Mouse (Mus musculus) embryonic stem cell, embryonic (primary cell): ENCODE measurements around the gene Ghdc.

Experiments used
- CTCF ChIA-PET, 4 experiments: fragments of 300-600 bp in 2 of 4; fragments of 350-600 bp in 2 of 4; sonication (Branson Sonifier 250); formaldehyde crosslinking; loops; one replicate each; lab custom pipeline; 2022; ENCODE audit warnings: inconsistent platforms in 2 of 4; lab: Charles Lee
- POLR2A ChIA-PET, 4 experiments: fragments of 300-600 bp in 2 of 4; fragments of 350-600 bp in 2 of 4; sonication (Branson Sonifier 250); formaldehyde crosslinking; loops; one replicate each; lab custom pipeline; 2022; ENCODE audit warnings: antibody characterized with exemption in 4 of 4, inconsistent platforms in 1 of 4; lab: Charles Lee

Gene Ghdc

GRCm38 (mm10) chr11:100738749-100739148 lies 32.0 kb downstream of the Ghdc start:
- ChIA-PET POLR2A (interaction anchor here (0.6 to 4.0 kb wide), 61 partner anchors 8 to 681 kb away, joined by 3 to 33 read pairs (median 5); partner anchors contain the start of genes Kcnh4 (in 4 of the 4), Acly (in 2 of the 4), Ghdc (in 2 of the 4) and Jup (in 2 of the 4)), CTCF (interaction anchor here (0.6 to 3.0 kb wide), 10 partner anchors 12 to 493 kb away, joined by 3 to 15 read pairs (median 6); partner anchors contain the start of gene Hspb9 (in 1 of the 4))

GRCm38 (mm10) chr11:100738066-100738604 lies 32.6 kb downstream of the Ghdc start, which contains the start of gene Rab5c:
Gene Rab5c, minus strand, starts transcription at chr11:100738215.
- CTCF ChIA-PET: interaction anchor here (0.7 to 3.0 kb wide), 19 partner anchors 9 to 522 kb away, joined by 3 to 15 read pairs (median 5); partner anchors contain the start of genes Hspb9 (in 2 of the 4), Acly (in 1 of the 4), Dnajc7 (in 1 of the 4) and Ghdc (in 1 of the 4)
- POLR2A ChIA-PET: interaction anchor here (0.6 to 4.0 kb wide), 90 partner anchors 8 to 704 kb away, joined by 3 to 33 read pairs (median 4); partner anchors contain the start of genes Kcnh4 (in 4 of the 4), Ghdc (in 3 of the 4), Kat2a (in 3 of the 4) and Rpl27 (in 3 of the 4)

- CTCF ChIA-PET: interaction anchor here (0.7 to 3.0 kb wide), 15 partner anchors 10 to 523 kb away, joined by 3 to 15 read pairs (median 4); partner anchors contain the start of genes Hspb9 (in 2 of the 4), Acly (in 1 of the 4), Dnajc7 (in 1 of the 4) and Wnk4 (in 1 of the 4)
Measured at GRCm38 (mm10) chr11:100737105-100737733, 33.5 kb downstream of the Ghdc start.

GRCm38 (mm10) chr11:100736746-100737080 lies 34.0 kb downstream of the Ghdc start:
- CTCF ChIA-PET: interaction anchor here (0.7 to 3.0 kb wide), 8 partner anchors 12 to 154 kb away, joined by 3 to 15 read pairs (median 6); partner anchors contain the start of genes Dnajc7 (in 1 of the 4) and Hspb9 (in 1 of the 4)
- POLR2A ChIA-PET: interaction anchor here in 3 of 4 experiments (1.0 to 4.0 kb wide), 15 partner anchors 9 to 417 kb away, joined by 3 to 33 read pairs (median 10); partner anchors contain the start of genes Hspb9 (in 2 of the 3), Kat2a (in 2 of the 3), Acly (in 1 of the 3) and Eif1 (in 1 of the 3)

More at GRCm38 (mm10) chr11:100737105-100737733, 33.5 kb downstream of the Ghdc start:
- POLR2A ChIA-PET: interaction anchor here (0.7 to 4.0 kb wide), 63 partner anchors 8 to 705 kb away, joined by 3 to 33 read pairs (median 5); partner anchors contain the start of genes Ghdc (in 3 of the 4), Eif1 (in 2 of the 4), Hspb9 (in 2 of the 4) and Kat2a (in 2 of the 4)

GRCm38 (mm10) chr11:100735954-100736745 lies 34.6 kb downstream of the Ghdc start:
- CTCF ChIA-PET: interaction anchor here in 3 of 4 experiments (0.7 to 3.0 kb wide), 7 partner anchors 11 to 155 kb away, joined by 3 to 15 read pairs (median 5); partner anchors contain the start of gene Hspb9 (in 1 of the 3)
- POLR2A ChIA-PET: interaction anchor here in 3 of 4 experiments (0.5 to 4.0 kb wide), 15 partner anchors 8 to 208 kb away, joined by 3 to 33 read pairs (median 6); partner anchors contain the start of genes Hspb9 (in 2 of the 3), Kat2a (in 2 of the 3), Acly (in 1 of the 3) and Stat3 (in 1 of the 3)

DNA sequence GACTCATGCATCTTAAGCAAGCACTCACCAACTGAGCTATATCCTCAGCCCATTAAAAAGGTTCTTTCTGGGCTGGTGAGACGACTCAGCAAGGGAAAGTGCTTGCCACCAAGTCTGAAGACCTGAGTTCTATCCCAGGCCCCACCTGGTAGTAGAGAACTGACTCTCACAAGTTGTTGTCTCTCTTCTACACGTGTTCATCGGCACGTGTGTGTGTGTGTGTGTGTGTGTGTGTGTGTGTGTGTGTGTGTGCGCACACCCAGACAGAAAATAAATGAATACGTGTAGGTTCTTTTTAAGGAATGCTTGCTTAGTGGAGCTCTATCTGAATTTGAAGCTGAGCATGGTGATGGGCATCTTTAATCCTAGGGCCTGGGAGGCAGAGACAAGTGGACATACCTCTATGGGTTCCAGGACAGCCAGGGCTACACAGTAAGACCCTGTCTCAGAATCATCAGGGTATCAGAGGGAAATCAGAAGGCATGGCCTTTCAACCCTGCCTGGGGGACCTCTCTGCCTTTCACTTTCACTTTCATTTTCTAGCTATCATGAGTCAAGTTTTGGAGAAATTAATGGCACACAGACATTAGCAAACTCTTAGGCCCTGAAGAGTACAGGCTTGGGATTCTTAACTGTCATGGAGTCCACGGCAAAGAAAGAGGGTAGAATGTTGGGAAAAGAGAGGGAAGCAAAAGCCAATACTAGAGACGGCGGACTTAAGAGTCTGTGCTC lies 35.5 kb downstream of the Ghdc start:
- CTCF ChIA-PET: interaction anchor here (0.6 to 2.8 kb wide), 7 partner anchors 10 to 224 kb away, joined by 3 to 8 read pairs (median 4); partner anchors contain the start of gene Kcnh4 (in 1 of the 4)
- POLR2A ChIA-PET: interaction anchor here (0.5 to 4.0 kb wide), 12 partner anchors 10 to 207 kb away, joined by 3 to 33 read pairs (median 4); partner anchors contain the start of genes Hspb9 (in 2 of the 4), Acly (in 1 of the 4), Dhx58 (in 1 of the 4) and Stat3 (in 1 of the 4)

- POLR2A ChIA-PET: interaction anchor here in 2 of 4 experiments (0.6 to 8.4 kb wide), 4 partner anchors 9 to 411 kb away, joined by 3 to 54 read pairs (median 6); partner anchors contain the start of genes Eif1 (in 1 of the 2) and Hspb9 (in 1 of the 2)
- CTCF ChIA-PET: interaction anchor here in 2 of 4 experiments (0.6 to 1.3 kb wide), 3 partner anchors 16 to 1965 kb away, joined by 3 to 5 read pairs (median 4); no protein-coding TSS in a partner anchor
Measured at GRCm38 (mm10) chr11:100730477-100731205, 40.1 kb downstream of the Ghdc start.

DNA sequence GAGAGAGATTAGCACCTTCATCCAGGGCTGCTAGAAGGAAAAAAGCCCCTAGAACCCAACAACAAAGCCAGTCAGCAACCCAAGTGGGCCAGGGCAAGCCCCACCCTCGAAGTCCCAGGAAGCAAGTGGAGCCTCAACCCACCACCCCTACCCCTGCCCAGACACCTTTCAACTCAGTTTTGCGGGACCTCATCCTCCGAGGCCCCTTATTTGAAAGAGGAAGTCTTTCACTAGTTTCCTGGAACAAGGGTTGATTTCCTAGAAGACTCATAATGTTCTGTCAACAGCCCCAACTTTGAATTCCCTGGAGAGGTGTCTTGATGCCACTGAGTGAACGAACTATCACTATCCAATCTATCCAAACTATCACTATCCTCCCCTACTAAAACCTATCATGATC lies 40.8 kb downstream of the Ghdc start:
- ChIA-PET POLR2A (interaction anchor here in 1 of 4 experiments (2.1 to 8.4 kb wide), 2 partner anchors 10 to 15 kb away, joined by 6 to 54 read pairs; partner anchors contain the start of gene Hspb9), CTCF (interaction anchor here in 1 of 4 experiments (0.9 kb wide), 1 partner anchor 32 kb away, joined by 3 read pairs; no protein-coding TSS in a partner anchor)

GRCm38 (mm10) chr11:100728601-100729000 lies 42.2 kb downstream of the Ghdc start:
- POLR2A ChIA-PET: interaction anchor here in 3 of 4 experiments (0.5 to 8.4 kb wide), 8 partner anchors 9 to 422 kb away, joined by 3 to 54 read pairs (median 6); partner anchors contain the start of genes Rab5c (in 2 of the 3) and Hspb9 (in 1 of the 3)
- CTCF ChIA-PET: interaction anchor here in 2 of 4 experiments (0.6 to 1.6 kb wide), 4 partner anchors 17 to 972 kb away, joined by 3 to 4 read pairs (median 3); no protein-coding TSS in a partner anchor

- CTCF ChIA-PET: interaction anchor here in 1 of 4 experiments (1.0 kb wide), 1 partner anchor 11 kb away, joined by 5 read pairs; the partner anchor contains the start of gene Rab5c
- POLR2A ChIA-PET: interaction anchor here in 3 of 4 experiments (0.9 to 8.4 kb wide), 6 partner anchors 10 to 200 kb away, joined by 3 to 54 read pairs (median 10); partner anchors contain the start of genes Hspb9 (in 2 of the 3), Rab5c (in 2 of the 3) and Acly (in 1 of the 3)
Measured at GRCm38 (mm10) chr11:100727201-100727600, 43.6 kb downstream of the Ghdc start.

GRCm38 (mm10) chr11:100724919-100725512 lies 45.7 kb downstream of the Ghdc start:
- ChIA-PET POLR2A (interaction anchor here in 3 of 4 experiments (0.5 to 8.4 kb wide), 16 partner anchors 10 to 717 kb away, joined by 3 to 54 read pairs (median 4); partner anchors contain the start of genes Rab5c (in 3 of the 3), Hspb9 (in 2 of the 3), Eif1 (in 1 of the 3) and Kat2a (in 1 of the 3)), CTCF (interaction anchor here (0.5 to 2.4 kb wide), 8 partner anchors 10 to 169 kb away, joined by 3 to 15 read pairs (median 4); partner anchors contain the start of genes Rab5c (in 2 of the 4) and Hspb9 (in 1 of the 4))

GRCm38 (mm10) chr11:100722493-100723028 lies 48.2 kb downstream of the Ghdc start:
- ChIA-PET POLR2A (interaction anchor here in 2 of 4 experiments (0.8 to 8.4 kb wide), 5 partner anchors 7 to 325 kb away, joined by 3 to 54 read pairs (median 5); partner anchors contain the start of genes Hspb9 (in 1 of the 2), Jup (in 1 of the 2) and Rab5c (in 1 of the 2)), CTCF (interaction anchor here in 1 of 4 experiments (1.2 kb wide), 1 partner anchor 9 kb away, joined by 3 read pairs; the partner anchor contains the start of gene Hspb9)

- POLR2A ChIA-PET: interaction anchor here in 2 of 4 experiments (0.5 to 2.5 kb wide), 13 partner anchors 9 to 324 kb away, joined by 3 to 13 read pairs (median 4); partner anchors contain the start of genes Rab5c (in 2 of the 2), Hspb9 (in 1 of the 2), Jup (in 1 of the 2) and Kcnh4 (in 1 of the 2)
- CTCF ChIA-PET: interaction anchor here in 2 of 4 experiments (0.9 to 1.2 kb wide), 3 partner anchors 8 to 39 kb away, joined by 3 to 4 read pairs (median 3); partner anchors contain the start of genes Hspb9 (in 1 of the 2) and Kcnh4 (in 1 of the 2)
Measured at GRCm38 (mm10) chr11:100721776-100722492, 48.8 kb downstream of the Ghdc start.
